Mouse (Mus musculus): ENCODE data around the gene Fcna. TPM values are rescaled to one million over a fixed set of nuclear protein-coding genes. Genes with fewer than 3 reads are reported as not detected.

Gene Fcna
- total RNA-seq, 2 experiments from 2014 or later: 11.3 to 15.8 TPM

DNA sequence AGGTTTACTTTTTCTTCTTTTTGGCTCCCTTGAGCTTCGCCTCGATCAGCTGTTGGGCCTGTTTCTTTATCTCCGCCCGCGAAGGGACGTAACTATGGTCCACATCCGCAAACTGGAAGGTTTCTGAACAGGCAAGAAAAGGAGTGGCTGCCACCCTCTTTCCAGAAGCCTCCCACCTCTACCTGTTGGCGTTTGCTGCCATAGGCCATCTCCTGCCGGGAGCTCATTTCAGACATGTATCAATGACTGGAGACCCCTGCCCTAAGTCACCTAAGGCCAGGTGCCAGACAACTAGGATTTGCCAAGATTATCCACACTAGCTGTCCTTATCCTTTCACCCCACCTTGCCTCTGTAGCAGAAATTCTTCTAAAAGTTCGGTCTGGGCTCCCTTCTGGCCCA is 19.2 kb downstream of the Fcna start:
- no peak for DNase-seq

GRCm38 (mm10) chr2:25607761-25608622 is 19.8 kb downstream of the Fcna start, which contains the start of gene Rabl6:
Gene Rabl6, minus strand, starts transcription at chr2:25608521.
- DNase-seq: peak; percentile 93

DNA sequence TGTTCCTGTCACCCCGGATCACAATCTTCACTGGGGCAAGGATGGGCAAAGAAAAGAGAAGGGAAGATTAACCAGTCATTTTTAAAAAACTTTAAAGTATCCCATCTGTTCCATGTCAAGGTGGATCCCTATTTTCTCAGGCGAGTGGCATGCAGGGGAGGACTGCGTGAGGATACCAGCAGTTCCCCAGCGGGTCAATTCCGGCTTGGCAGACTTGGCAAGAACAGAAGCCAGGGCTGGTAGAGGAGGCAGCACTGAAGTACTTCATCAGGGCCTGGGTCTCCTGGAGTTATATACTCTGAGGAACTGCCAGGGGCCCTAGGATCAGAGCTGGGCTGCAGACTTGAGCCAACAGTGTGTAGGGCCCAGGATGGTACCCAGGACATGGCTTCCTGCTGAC is 25.3 kb downstream of the Fcna start:
- DNase-seq: no peak

DNA sequence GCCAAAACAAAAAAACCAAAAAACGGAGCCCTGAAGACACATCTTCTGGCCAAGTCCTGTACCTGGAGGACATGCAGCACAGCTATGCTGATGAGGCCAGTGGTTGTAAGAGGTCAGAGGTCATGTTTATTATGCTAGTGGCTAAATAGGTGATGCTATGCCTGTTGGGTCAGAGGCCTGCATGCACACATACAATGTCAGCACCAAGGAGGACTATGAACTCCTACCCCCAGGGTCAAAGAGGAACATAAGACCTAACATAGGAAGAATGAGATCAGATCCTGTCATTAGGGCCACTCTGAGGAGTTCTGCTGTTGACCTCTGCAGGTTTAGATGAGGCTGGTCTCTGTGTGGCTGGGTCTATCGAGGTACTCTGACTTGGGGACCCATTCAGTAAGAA is 27.8 kb downstream of the Fcna start:
- DNase-seq: no peak

- no peak for DNase-seq
These were observed 29.1 kb downstream of the Fcna start for GRCm38 (mm10) chr2:25598749-25599148.

GRCm38 (mm10) chr2:25596765-25597510 is 30.9 kb downstream of the Fcna start:
- no peak for DNase-seq

- DNase-seq: peak; percentile 50
These were observed 36.0 kb downstream of the Fcna start for GRCm38 (mm10) chr2:25591863-25592262.

GRCm38 (mm10) chr2:25588227-25588907 is 39.5 kb downstream of the Fcna start:
- DNase-seq: no peak

DNA sequence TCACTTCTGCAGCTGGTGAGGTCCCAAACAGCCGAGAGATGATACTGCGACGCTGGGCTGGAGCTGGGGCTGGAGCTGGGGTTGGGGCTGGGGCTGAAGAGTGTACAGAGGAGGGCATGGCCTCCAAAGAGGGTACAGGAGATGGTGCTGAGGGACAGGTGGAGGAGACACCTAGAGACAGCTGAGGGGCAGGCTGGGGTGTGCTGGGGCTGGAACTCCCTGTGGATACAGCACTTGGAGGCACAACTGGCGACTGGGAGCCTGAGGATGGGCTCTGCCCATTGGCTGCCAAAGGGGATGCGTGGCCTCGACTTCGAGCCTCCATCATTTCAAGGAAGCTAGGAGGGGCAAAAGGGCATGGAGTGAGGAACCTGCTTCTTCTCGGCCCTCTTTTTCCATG is 40.5 kb downstream of the Fcna start:
- no peak for DNase-seq

- peak; percentile 14 for DNase-seq
These were observed 42.2 kb downstream of the Fcna start for GRCm38 (mm10) chr2:25585601-25586000.

DNA sequence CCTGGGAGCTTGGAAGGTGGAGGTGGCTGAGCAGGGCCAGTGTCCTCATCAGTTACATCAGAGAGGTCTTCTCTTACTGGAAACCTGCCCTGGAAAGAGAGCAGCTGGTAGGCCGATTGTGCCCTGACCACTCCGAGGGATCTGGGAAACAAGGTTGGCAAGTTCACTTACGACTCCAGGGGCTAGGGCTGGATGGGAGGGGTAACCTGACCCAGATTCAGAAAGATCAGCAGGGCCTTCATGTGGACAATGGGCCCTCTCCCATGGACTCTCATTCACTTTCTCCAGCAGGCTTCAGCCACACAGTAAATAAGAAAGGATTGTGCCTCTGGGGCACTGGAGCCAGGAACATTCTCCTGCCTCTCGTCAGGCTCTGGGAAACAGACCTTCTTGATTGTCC is 43.0 kb downstream of the Fcna start:
- no peak for DNase-seq

- DNase-seq: peak; percentile 27
These were observed 43.7 kb downstream of the Fcna start for GRCm38 (mm10) chr2:25584152-25584551.

GRCm38 (mm10) chr2:25583571-25583970 is 44.3 kb downstream of the Fcna start:
- DNase-seq: peak; percentile 22

- peak; percentile 24 for DNase-seq
These were observed 44.7 kb downstream of the Fcna start for GRCm38 (mm10) chr2:25583120-25583481.

DNA sequence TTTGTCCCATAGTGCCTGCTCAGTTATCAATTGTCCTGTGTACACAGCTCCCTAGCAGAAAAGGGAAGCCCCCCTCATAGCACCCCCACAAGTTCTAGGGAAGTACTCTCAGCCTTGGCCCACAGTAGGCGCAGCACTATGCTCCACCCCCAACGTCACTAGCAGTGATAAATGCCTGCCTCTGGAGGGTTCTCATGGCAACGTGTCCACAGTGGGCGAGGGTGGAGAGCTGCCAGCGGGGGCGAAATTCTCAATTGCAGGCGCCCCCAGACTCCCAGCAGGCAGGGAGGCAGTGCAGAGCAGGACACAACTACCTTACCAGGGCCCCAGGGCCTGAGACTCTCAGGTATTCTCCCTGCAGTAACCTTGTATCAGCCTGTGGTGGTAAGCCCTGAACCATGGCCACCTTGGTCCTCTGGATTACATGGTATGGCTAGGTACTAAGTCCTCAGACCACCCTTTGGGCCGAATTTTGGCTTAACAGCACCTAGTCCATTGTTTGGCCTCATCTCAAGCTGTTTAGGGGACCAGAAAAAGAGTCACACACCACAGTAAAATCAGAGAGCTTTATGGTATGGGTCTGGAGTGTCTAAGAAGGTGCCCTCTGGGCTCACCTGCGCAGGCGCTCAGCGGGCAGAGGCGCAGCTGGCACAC is 45.2 kb downstream of the Fcna start:
- DNase-seq: peak; percentile 57

DNA sequence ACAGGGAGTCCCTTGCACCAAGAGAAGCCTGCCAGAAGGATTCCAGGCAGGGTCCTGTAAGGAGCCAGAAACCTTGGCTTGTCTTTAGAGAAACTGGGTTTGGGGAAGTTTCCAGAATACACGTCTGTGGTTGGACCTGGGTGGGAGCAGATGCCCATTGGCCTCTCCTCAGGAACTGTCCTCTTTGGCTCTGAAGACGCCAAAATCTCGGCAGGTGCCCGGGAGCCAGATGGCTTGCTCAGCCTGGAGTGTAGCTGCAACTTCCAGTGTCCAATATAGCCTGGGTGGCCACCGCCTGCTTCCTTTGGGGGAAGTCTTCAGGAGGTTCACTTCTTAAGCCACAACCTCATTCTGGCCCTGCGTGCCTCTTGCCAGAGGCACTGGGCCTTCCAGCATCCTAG is 45.9 kb downstream of the Fcna start:
- peak; percentile 26 for DNase-seq

DNA sequence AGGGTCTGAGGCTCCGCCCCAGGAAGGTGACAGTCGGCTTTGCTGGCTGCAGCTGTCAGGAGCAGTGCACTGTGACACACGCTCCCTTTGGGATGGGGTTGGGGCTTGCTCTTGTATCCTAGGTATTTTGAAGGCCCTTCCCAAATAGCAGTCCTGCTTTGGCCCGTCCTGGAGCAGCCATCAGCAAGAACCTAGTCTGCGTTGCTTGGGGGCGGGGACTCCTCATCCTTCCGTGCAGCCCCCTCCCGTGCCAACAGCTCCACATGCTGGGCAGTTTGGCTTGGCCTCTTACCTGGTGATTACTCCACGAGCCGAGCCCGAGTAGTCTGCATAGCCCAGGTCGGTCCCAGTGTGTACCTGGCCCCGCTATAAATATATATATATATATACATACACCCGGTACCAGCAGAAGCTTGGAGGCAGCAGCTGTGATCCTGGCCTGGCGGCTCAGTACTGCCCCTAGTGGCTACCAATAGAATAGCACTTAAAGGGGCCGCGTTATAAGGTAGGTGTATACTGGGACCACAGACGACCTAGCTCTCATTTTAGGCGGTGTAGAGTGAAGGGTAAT is 46.5 kb downstream of the Fcna start, which contains the start of gene Ajm1:
Gene Ajm1 (minus strand): TSS at position 464 of the 571 bp plus-strand sequence.
- DNase-seq: peak; percentile 73

DNA sequence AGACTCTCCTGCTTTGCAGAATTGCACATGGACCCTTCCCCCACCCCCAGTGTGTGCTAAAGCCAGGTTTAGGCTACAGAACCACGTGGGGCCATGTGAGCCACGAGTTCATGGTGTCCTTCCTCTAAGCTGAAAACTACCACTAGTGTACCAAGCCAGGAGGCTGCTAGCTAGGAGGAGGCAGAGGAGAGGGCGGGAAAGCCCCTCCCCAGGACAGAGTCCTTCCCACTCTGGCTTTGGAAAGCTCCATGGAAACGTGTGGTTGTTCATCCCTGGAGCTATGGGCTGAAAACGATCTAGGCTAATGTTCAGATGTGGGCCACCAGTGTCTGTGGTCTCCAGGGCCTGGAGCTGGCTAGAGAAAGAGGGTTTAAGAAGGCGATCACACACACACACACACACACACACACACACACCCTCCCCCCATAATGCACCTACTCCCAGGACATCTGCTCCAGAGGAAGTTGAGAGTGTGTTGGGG is 47.2 kb downstream of the Fcna start:
- no peak for DNase-seq

GRCm38 (mm10) chr2:25579737-25580460 is 47.9 kb downstream of the Fcna start:
- DNase-seq: peak; percentile 50

DNA sequence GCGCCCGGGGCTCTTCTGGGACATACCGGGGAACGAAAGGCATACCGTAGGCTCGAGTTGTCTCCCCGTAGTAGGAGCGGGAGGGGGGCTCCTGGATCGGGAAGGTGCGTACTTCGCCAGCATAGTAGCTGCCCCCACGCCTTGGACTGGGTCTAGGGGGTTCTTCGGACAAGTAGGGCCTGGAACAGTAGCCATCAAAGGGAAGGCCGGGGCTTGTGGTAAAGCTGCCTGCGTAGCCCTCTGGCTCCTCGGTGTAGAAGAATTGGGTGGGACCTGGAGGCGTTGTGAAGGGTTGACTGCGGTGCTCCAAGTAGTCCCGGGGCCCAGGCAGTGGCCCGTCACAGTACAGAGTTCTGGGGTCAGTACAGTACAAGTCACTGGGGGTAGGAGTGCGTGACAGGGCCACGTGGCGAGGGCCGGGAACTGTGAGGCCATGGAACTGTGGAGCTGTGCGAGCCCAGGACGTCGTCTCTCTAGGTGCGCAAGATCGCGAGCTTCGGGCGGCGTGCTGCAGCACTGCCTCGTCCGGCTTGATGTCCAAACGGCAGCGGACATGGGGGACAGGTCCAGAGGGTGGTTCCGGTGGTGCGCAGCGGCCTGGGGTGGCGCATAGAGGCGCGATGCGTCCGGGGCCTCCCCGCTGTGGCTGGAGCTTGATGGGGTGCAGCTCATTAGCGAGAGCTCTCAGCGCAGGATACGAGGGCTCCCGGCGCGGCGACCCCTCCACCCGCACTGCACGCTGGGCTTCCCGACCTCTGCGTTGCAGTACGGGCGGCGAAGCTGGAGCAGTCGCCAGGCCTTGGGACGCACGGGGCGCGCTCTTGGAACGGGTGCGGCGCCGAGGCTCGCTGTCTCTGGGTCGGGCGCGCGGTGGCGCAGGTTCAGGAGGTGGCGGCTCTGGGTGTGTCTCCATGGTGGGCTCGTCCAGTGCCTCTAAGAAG is 48.8 kb downstream of the Fcna start:
- peak; percentile 24 for DNase-seq
